Mouse (Mus musculus): Measurements from ENCODE around the gene Lzic. TPM values are rescaled to one million over a fixed set of nuclear protein-coding genes. Genes with fewer than 3 reads are reported as not detected.
A peak's percentile ranks its signal among the peaks of the same experiment; 100 is the strongest.

Gene Lzic
- polyA plus RNA-seq, 1 experiment from 2014 or later = 19.8 TPM

GRCm38 (mm10) chr4:149463435-149463950 lies 21.5 kb upstream of the Lzic start:
- no peaks in the 10 kb centered on the region for H3K4me1 ChIP-seq (ENCODE audit: insufficient read depth, low read depth, low read length)
- TF ChIP-seq CTCF (IDR thresholded peaks at IDR 0.05) = no peak
- no peak for TF ChIP-seq EP300 (IDR thresholded peaks at IDR 0.05)
- H3K4me2 ChIP-seq (replicated peaks; ENCODE audit: low read depth, low read length) = no peak overlapping the region
- no peak overlapping the region for H3K4me3 ChIP-seq (ENCODE audit: low read depth, low read length)
- H3K9ac ChIP-seq (replicated peaks; ENCODE audit: low read depth) = no peak overlapping the region
- no peaks in the 10 kb centered on the region for H3K36me3 ChIP-seq (ENCODE audit: insufficient read depth, low read length)
- 57% methylated on average over 6 of the region's 6 CpGs for WGBS
- H3K27me3 ChIP-seq (replicated peaks; ENCODE audit: insufficient read depth, low read length) = no peaks in the 10 kb centered on the region
- ATAC-seq (no peak), DNase-seq (ENCODE audit: low spot score) (no peak)
- no peaks in the 10 kb centered on the region for H3K9me3 ChIP-seq (ENCODE audit: low read length)
- no peak overlapping the region for H3K27ac ChIP-seq (ENCODE audit: low read length)

- Histone ChIP-seq H3K27me3 (replicated peaks; ENCODE audit: insufficient read depth, low read length) (no peaks in the 10 kb centered on the region), H3K4me3 (ENCODE audit: low read depth, low read length) (no peak overlapping the region), H3K9me3 (ENCODE audit: low read length) (no peaks in the 10 kb centered on the region), H3K4me1 (ENCODE audit: insufficient read depth, low read depth, low read length) (no peaks in the 10 kb centered on the region), H3K9ac (replicated peaks; ENCODE audit: low read depth) (no peak overlapping the region), H3K27ac (ENCODE audit: low read length) (no peak overlapping the region), H3K4me2 (replicated peaks; ENCODE audit: low read depth, low read length) (no peak overlapping the region), H3K36me3 (ENCODE audit: insufficient read depth, low read length) (no peaks in the 10 kb centered on the region)
- WGBS = 94% methylated on average over 3 of the region's 3 CpGs
- no peak for TF ChIP-seq EP300 (IDR thresholded peaks at IDR 0.05)
- TF ChIP-seq CTCF (IDR thresholded peaks at IDR 0.05) = no peak
- DNase-seq (ENCODE audit: low spot score) (no peak), ATAC-seq (no peak)
Observed at GRCm38 (mm10) chr4:149469557-149469956, 15.5 kb upstream of the Lzic start.

GRCm38 (mm10) chr4:149475096-149475495 lies 9.9 kb upstream of the Lzic start:
- H3K36me3 ChIP-seq (ENCODE audit: insufficient read depth, low read length) = no peaks in the 10 kb centered on the region
- no peak overlapping the region for H3K4me3 ChIP-seq (ENCODE audit: low read depth, low read length)
- TF ChIP-seq EP300 (IDR thresholded peaks at IDR 0.05) = no peak
- ATAC-seq (no peak), DNase-seq (ENCODE audit: low spot score) (no peak)
- no peak overlapping the region for H3K27ac ChIP-seq (ENCODE audit: low read length)
- no peak overlapping the region for H3K9ac ChIP-seq (replicated peaks; ENCODE audit: low read depth)
- H3K9me3 ChIP-seq (ENCODE audit: low read length) = no peaks in the 10 kb centered on the region
- no peaks in the 10 kb centered on the region for H3K27me3 ChIP-seq (replicated peaks; ENCODE audit: insufficient read depth, low read length)
- no peaks in the 10 kb centered on the region for H3K4me1 ChIP-seq (ENCODE audit: insufficient read depth, low read depth, low read length)
- H3K4me2 ChIP-seq (replicated peaks; ENCODE audit: low read depth, low read length) = no peak overlapping the region
- 57% methylated on average over 7 of the region's 7 CpGs for WGBS

- no peak for TF ChIP-seq CTCF (IDR thresholded peaks at IDR 0.05)
- H3K9me3 ChIP-seq (ENCODE audit: low read length) = no peaks in the 10 kb centered on the region
- H3K27me3 ChIP-seq (replicated peaks; ENCODE audit: insufficient read depth, low read length) = no peaks in the 10 kb centered on the region
- DNase-seq (ENCODE audit: low spot score) (no peak), ATAC-seq (no peak)
- no peak within 1 kb of the TSS for H3K27ac ChIP-seq (ENCODE audit: low read length)
- H3K36me3 ChIP-seq (ENCODE audit: insufficient read depth, low read length) = no peaks in the 10 kb centered on the region
- H3K9ac ChIP-seq (replicated peaks; ENCODE audit: low read depth) = no peak within 1 kb of the TSS
- H3K4me2 ChIP-seq (replicated peaks; ENCODE audit: low read depth, low read length) = no peak within 1 kb of the TSS
- WGBS = 87% methylated on average over 11 of the region's 11 CpGs
- no peak within 1 kb of the TSS for H3K4me3 ChIP-seq (ENCODE audit: low read depth, low read length)
- no peaks in the 10 kb centered on the region for H3K4me1 ChIP-seq (ENCODE audit: insufficient read depth, low read depth, low read length)
Observed at GRCm38 (mm10) chr4:149477078-149477477, 8.0 kb upstream of the Lzic start, which contains the start of gene Tmem274. Gene Tmem274, plus strand, starts transcription at chr4:149477378.

- DNase-seq (ENCODE audit: low spot score) (peak; percentile 29), ATAC-seq (0 out of 2 replicates have a peak, but pooled peaks have one; percentile 25)
- peak overlapping the region; percentile 61 for H3K9ac ChIP-seq (replicated peaks; ENCODE audit: low read depth)
- peak overlapping the region; percentile 84 for H3K4me2 ChIP-seq (replicated peaks; ENCODE audit: low read depth, low read length)
- H3K4me3 ChIP-seq (ENCODE audit: low read depth, low read length) = peak overlapping the region; percentile 62
- H3K4me1 ChIP-seq (ENCODE audit: insufficient read depth, low read depth, low read length) = peaks cover 5% of the 10 kb centered on the region; the same call in 1 of the 2 replicates
- no peaks in the 10 kb centered on the region for H3K27me3 ChIP-seq (replicated peaks; ENCODE audit: insufficient read depth, low read length)
- 51% methylated on average over 3 of the region's 3 CpGs for WGBS
- peaks cover 16% of the 10 kb centered on the region for H3K36me3 ChIP-seq (ENCODE audit: insufficient read depth, low read length)
- no peak for TF ChIP-seq EP300 (IDR thresholded peaks at IDR 0.05)
- no peak for TF ChIP-seq CTCF (IDR thresholded peaks at IDR 0.05)
- H3K9me3 ChIP-seq (ENCODE audit: low read length) = no peaks in the 10 kb centered on the region
- H3K27ac ChIP-seq (ENCODE audit: low read length) = peak overlapping the region; percentile 78
Observed at GRCm38 (mm10) chr4:149484566-149484965, 463 bp upstream of the Lzic start.

- Histone ChIP-seq H3K9ac (replicated peaks; ENCODE audit: low read depth) (peak overlapping the region; percentile 61), H3K27ac (ENCODE audit: low read length) (peak overlapping the region; percentile 78), H3K27me3 (replicated peaks; ENCODE audit: insufficient read depth, low read length) (no peaks in the 10 kb centered on the region), H3K4me2 (replicated peaks; ENCODE audit: low read depth, low read length) (peak overlapping the region; percentile 84), H3K36me3 (ENCODE audit: insufficient read depth, low read length) (peaks cover 16% of the 10 kb centered on the region), H3K4me3 (ENCODE audit: low read depth, low read length) (peak overlapping the region; percentile 62), H3K4me1 (ENCODE audit: insufficient read depth, low read depth, low read length) (peaks cover 5% of the 10 kb centered on the region; the same call in 1 of the 2 replicates), H3K9me3 (ENCODE audit: low read length) (no peaks in the 10 kb centered on the region)
- 1% methylated on average over 10 of the region's 10 CpGs for WGBS
- no peak for ATAC-seq
- DNase-seq (ENCODE audit: low spot score) = peak; percentile 78
- TF ChIP-seq EP300 (IDR thresholded peaks at IDR 0.05) (no peak), CTCF (IDR thresholded peaks at IDR 0.05) (peak; percentile 64)
Observed at GRCm38 (mm10) chr4:149485825-149486206, 787 bp downstream of the Lzic start.

GRCm38 (mm10) chr4:149487729-149488128 lies 2.7 kb downstream of the Lzic start:
- Histone ChIP-seq H3K4me1 (ENCODE audit: insufficient read depth, low read depth, low read length) (peaks cover 5% of the 10 kb centered on the region; the same call in 1 of the 2 replicates), H3K27me3 (replicated peaks; ENCODE audit: insufficient read depth, low read length) (no peaks in the 10 kb centered on the region), H3K9me3 (ENCODE audit: low read length) (no peaks in the 10 kb centered on the region), H3K27ac (ENCODE audit: low read length) (no peak overlapping the region), H3K9ac (replicated peaks; ENCODE audit: low read depth) (no peak overlapping the region), H3K4me2 (replicated peaks; ENCODE audit: low read depth, low read length) (no peak overlapping the region), H3K4me3 (ENCODE audit: low read depth, low read length) (no peak overlapping the region), H3K36me3 (ENCODE audit: insufficient read depth, low read length) (peaks cover 16% of the 10 kb centered on the region)
- no peak for TF ChIP-seq EP300 (IDR thresholded peaks at IDR 0.05)
- TF ChIP-seq CTCF (IDR thresholded peaks at IDR 0.05) = no peak
- no peak for DNase-seq (ENCODE audit: low spot score)
- ATAC-seq = no peak
- 93% methylated on average over 12 of the region's 12 CpGs for WGBS

Measured in lung, postnatal 0 days (tissue).